Mouse (Mus musculus): ENCODE measurements around the gene Bdnf. TPM values are rescaled to one million over a fixed set of nuclear protein-coding genes. Genes with fewer than 3 reads are reported as not detected.
A peak's percentile ranks its signal among the peaks of the same experiment; 100 is the strongest.

The Bdnf gene
- polyA plus RNA-seq, 1 experiment, result 1.5 TPM

GRCm38 (mm10) chr2:109688661-109689060, 14.2 kb downstream of the Bdnf start:
- Histone ChIP-seq H3K9me3 (replicated peaks; ENCODE audit: control insufficient read depth, insufficient read depth, low read length, poor library complexity, severe bottlenecking) (no peaks in the 10 kb centered on the region), H3K4me3 (ENCODE audit: low read depth, low read length) (no peak overlapping the region), H3K9ac (ENCODE audit: low read depth, poor library complexity, severe bottlenecking) (no peak overlapping the region), H3K27me3 (ENCODE audit: control insufficient read depth, insufficient read depth, low read length, poor library complexity, severe bottlenecking) (peaks cover 7% of the 10 kb centered on the region), H3K36me3 (ENCODE audit: control insufficient read depth, insufficient read depth, low read length, poor library complexity, severe bottlenecking) (no peaks in the 10 kb centered on the region), H3K4me1 (ENCODE audit: control insufficient read depth, insufficient read depth, low read length) (no peaks in the 10 kb centered on the region), H3K27ac (ENCODE audit: insufficient read depth, low read length) (no peak overlapping the region)
- TF ChIP-seq CTCF (IDR thresholded peaks at IDR 0.05; ENCODE audit: low read depth, low read length) (no peak), EP300 (IDR thresholded peaks at IDR 0.05; ENCODE audit: insufficient read depth, low read depth, low read length) (no peak), POLR2A (IDR thresholded peaks at IDR 0.05; ENCODE audit: insufficient read depth, low read length) (no peak)

DNA sequence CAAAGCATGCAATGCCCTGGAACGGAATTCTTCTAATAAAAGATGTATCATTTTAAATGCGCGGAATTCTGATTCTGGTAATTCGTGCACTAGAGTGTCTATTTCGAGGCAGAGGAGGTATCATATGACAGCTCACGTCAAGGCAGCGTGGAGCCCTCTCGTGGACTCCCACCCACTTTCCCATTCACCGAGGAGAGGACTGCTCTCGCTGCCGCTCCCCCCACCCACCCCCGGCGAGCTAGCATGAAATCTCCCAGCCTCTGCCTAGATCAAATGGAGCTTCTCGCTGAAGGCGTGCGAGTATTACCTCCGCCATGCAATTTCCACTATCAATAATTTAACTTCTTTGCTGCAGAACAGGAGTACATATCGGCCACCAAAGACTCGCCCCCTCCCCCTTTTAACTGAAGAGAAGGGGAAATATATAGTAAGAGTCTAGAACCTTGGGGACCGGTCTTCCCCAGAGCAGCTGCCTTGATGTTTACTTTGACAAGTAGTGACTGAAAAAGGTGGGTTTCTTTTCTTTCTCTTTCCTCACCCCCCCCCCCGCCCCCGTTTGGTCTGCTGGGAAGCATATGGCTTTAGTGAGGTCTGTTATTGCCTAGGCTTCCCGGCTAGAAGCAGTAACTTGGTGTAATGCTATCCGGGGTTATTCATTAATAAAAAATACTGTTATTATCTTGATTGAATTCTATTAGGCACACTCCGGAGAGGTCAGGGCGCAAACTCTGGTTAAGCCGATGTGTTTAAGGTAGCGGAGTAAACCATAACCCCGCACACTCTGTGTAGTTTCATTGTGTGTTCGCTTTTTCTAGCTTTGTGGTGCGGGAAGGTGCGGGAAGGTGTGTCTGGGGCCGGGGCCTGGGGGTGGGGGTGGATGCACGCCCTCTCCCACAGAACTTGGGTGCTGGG, 18.0 kb downstream of the Bdnf start:
- peak overlapping the region; percentile 81 for H3K4me3 ChIP-seq (ENCODE audit: low read depth, low read length)
- H3K27ac ChIP-seq (ENCODE audit: insufficient read depth, low read length), result no peak overlapping the region
- H3K9me3 ChIP-seq (replicated peaks; ENCODE audit: control insufficient read depth, insufficient read depth, low read length, poor library complexity, severe bottlenecking), result no peaks in the 10 kb centered on the region
- no peaks in the 10 kb centered on the region for H3K36me3 ChIP-seq (ENCODE audit: control insufficient read depth, insufficient read depth, low read length, poor library complexity, severe bottlenecking)
- TF ChIP-seq POLR2A (IDR thresholded peaks at IDR 0.05; ENCODE audit: insufficient read depth, low read length) (no peak), CTCF (IDR thresholded peaks at IDR 0.05; ENCODE audit: low read depth, low read length) (peak; percentile 20)
- H3K4me1 ChIP-seq (ENCODE audit: control insufficient read depth, insufficient read depth, low read length), result no peaks in the 10 kb centered on the region
- H3K27me3 ChIP-seq (ENCODE audit: control insufficient read depth, insufficient read depth, low read length, poor library complexity, severe bottlenecking), result peaks cover 13% of the 10 kb centered on the region
- H3K9ac ChIP-seq (ENCODE audit: low read depth, poor library complexity, severe bottlenecking), result peak overlapping the region; percentile 73; the same call in 1 of the 2 replicates

DNA sequence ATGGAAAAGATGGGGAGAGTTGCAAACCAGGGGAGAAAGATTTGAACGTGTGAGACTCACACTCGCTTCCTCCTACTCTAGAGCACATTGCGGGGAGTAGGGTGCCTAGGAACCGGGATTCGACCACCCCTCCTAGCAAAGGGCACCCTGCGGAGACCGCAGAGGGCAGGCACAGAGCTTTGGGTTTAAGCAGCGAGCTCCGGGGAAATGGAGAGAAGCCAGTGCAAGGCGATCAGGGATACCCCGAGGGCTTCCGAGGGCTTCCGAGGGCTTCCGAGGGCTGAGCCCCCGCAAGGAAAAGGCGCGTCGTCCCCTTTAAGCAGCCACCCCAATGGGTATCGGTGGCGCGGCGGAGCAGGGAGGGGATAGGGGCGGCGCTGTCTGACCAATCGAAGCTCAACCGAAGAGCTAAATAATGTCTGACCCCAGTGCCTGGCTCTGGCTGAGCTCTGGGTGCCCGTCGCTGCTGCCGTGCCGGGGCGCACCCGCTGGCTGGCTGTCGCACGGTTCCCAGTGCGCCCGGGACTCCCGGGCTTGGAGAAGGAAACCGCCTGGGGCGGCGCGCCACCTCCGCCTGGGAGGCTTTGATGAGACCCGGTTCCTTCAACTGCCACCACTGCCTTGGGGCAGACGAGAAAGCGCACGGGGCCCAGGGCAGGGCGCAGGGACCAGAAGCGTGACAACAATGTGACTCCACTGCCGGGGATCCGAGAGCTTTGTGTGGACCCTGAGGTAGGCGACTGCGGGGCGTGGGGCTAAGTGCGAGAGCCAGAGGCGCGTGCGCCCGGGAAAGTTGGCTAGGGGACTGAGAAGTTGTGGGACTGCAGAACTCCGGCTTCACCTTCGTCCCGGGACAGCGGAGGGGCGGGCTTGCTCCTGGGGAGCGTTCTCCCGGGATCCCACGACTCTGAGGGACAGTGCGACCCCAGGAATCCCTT, 18.9 kb downstream of the Bdnf start:
- H3K27me3 ChIP-seq (ENCODE audit: control insufficient read depth, insufficient read depth, low read length, poor library complexity, severe bottlenecking), result peaks cover 13% of the 10 kb centered on the region
- H3K9ac ChIP-seq (ENCODE audit: low read depth, poor library complexity, severe bottlenecking), result peak overlapping the region; percentile 73
- no peaks in the 10 kb centered on the region for H3K9me3 ChIP-seq (replicated peaks; ENCODE audit: control insufficient read depth, insufficient read depth, low read length, poor library complexity, severe bottlenecking)
- H3K4me1 ChIP-seq (ENCODE audit: control insufficient read depth, insufficient read depth, low read length), result no peaks in the 10 kb centered on the region
- peak overlapping the region; percentile 81 for H3K4me3 ChIP-seq (ENCODE audit: low read depth, low read length)
- TF ChIP-seq EP300 (IDR thresholded peaks at IDR 0.05; ENCODE audit: insufficient read depth, low read depth, low read length), result no peak
- no peak for TF ChIP-seq CTCF (IDR thresholded peaks at IDR 0.05; ENCODE audit: low read depth, low read length)
- no peak for TF ChIP-seq POLR2A (IDR thresholded peaks at IDR 0.05; ENCODE audit: insufficient read depth, low read length)
- no peaks in the 10 kb centered on the region for H3K36me3 ChIP-seq (ENCODE audit: control insufficient read depth, insufficient read depth, low read length, poor library complexity, severe bottlenecking)
- no peak overlapping the region for H3K27ac ChIP-seq (ENCODE audit: insufficient read depth, low read length)

DNA sequence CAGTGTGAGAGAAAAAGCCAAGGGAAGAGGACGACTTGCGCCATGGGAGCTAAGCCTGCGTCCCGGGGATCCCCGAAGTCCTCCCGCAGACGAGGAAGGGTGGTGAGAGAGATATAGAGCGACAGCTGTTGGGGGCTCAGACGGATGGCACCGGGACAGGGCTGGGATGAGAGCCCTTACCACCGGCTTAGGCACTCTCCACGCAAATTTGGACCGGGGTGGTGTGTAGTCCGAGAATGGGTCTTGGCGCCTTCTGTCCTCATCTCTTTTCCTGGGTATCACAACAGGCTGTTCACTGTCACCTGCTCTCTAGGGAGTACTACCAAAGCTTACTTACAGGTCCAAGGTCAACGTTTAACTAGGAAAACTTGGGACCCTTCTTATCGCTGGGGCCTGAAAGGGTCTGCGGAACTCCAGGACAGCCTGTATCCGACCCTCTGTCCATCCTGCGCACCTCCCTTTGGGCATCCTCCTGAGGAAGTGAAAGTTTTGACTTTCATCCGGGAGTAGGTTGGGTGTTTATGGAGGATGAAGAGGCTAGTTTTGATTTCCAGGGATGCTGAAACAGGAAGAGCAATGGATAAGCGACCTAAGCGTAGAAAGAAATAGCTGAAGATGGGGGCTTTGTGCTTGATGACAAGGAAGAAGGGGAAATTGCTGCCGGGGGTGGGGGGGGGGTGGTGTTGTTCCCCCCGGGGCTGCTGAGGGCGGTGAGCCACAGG, 19.8 kb downstream of the Bdnf start:
- Histone ChIP-seq H3K4me1 (ENCODE audit: control insufficient read depth, insufficient read depth, low read length) (no peaks in the 10 kb centered on the region), H3K9ac (ENCODE audit: low read depth, poor library complexity, severe bottlenecking) (peak overlapping the region; percentile 73), H3K27ac (ENCODE audit: insufficient read depth, low read length) (no peak overlapping the region), H3K9me3 (replicated peaks; ENCODE audit: control insufficient read depth, insufficient read depth, low read length, poor library complexity, severe bottlenecking) (no peaks in the 10 kb centered on the region), H3K4me3 (ENCODE audit: low read depth, low read length) (peak overlapping the region; percentile 81), H3K36me3 (ENCODE audit: control insufficient read depth, insufficient read depth, low read length, poor library complexity, severe bottlenecking) (no peaks in the 10 kb centered on the region), H3K27me3 (ENCODE audit: control insufficient read depth, insufficient read depth, low read length, poor library complexity, severe bottlenecking) (peaks cover 13% of the 10 kb centered on the region)
- no peak for TF ChIP-seq EP300 (IDR thresholded peaks at IDR 0.05; ENCODE audit: insufficient read depth, low read depth, low read length)
- no peak for TF ChIP-seq POLR2A (IDR thresholded peaks at IDR 0.05; ENCODE audit: insufficient read depth, low read length)
- TF ChIP-seq CTCF (IDR thresholded peaks at IDR 0.05; ENCODE audit: low read depth, low read length), result no peak

- no peaks in the 10 kb centered on the region for H3K4me1 ChIP-seq (ENCODE audit: control insufficient read depth, insufficient read depth, low read length)
- H3K9me3 ChIP-seq (replicated peaks; ENCODE audit: control insufficient read depth, insufficient read depth, low read length, poor library complexity, severe bottlenecking), result no peaks in the 10 kb centered on the region
- H3K4me3 ChIP-seq (ENCODE audit: low read depth, low read length), result peak overlapping the region; percentile 81
- peaks cover 13% of the 10 kb centered on the region for H3K27me3 ChIP-seq (ENCODE audit: control insufficient read depth, insufficient read depth, low read length, poor library complexity, severe bottlenecking)
- no peak overlapping the region for H3K27ac ChIP-seq (ENCODE audit: insufficient read depth, low read length)
- peak overlapping the region; percentile 73; the same call in 1 of the 2 replicates for H3K9ac ChIP-seq (ENCODE audit: low read depth, poor library complexity, severe bottlenecking)
- TF ChIP-seq EP300 (IDR thresholded peaks at IDR 0.05; ENCODE audit: insufficient read depth, low read depth, low read length) (0 out of 2 replicates have a peak, but pooled peaks have one; percentile 47), POLR2A (IDR thresholded peaks at IDR 0.05; ENCODE audit: insufficient read depth, low read length) (no peak), CTCF (IDR thresholded peaks at IDR 0.05; ENCODE audit: low read depth, low read length) (peak; percentile 93)
- H3K36me3 ChIP-seq (ENCODE audit: control insufficient read depth, insufficient read depth, low read length, poor library complexity, severe bottlenecking), result no peaks in the 10 kb centered on the region
These were observed 20.3 kb downstream of the Bdnf start for GRCm38 (mm10) chr2:109694838-109695225.
